Mouse (Mus musculus) heart, adult 2 months (tissue): ENCODE results near the gene Klf12.

Experiments
- CTCF ChIP-seq: fragments of 200-600 bp; IDR thresholded peaks from 2 replicates; pipeline ENCODE4 v1.8.1; 2022; ENCODE audit warnings: antibody characterized with exemption, mild to moderate bottlenecking, moderate library complexity
- EP300 ChIP-seq: fragments of 200-500 bp; IDR thresholded peaks from 2 replicates; pipeline ENCODE4 v1.6.1; 2011; ENCODE audit warnings: low read depth, low read length, control low read depth; ENCODE audit not compliant: insufficient read depth

DNA sequence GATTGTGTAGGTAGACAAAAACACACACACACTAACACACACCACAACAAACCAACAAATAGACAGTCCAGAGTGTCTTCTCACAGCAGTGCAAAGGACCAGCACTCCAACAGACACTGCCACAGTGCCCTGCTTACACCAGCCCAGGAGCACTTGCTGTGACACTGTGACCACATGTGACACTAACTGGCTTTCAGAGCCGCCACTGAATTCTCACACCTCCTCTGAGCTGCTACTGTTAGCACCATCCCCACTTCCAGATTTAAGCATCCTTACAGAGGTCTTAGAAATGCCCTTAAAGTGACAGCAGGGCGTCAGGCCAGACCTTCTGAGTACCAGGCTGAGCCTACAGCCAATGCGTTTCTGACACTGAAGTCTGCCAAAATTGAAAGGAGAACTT lies 48.7 kb downstream of the Klf12 start:
- TF ChIP-seq CTCF (no peak), EP300 (no peak)
